ENCODE assay signal across 21 mouse cellular contexts in genomic region chr2:82076883-82077282, GRCm38 (mm10). TPM values are rescaled to one million over a fixed set of nuclear protein-coding genes. Genes with fewer than 3 reads are reported as not detected.
DNase-seq lines count a peak whose midpoint lies in the region; ATAC-seq lines count a peak whose summit lies in the region.
"Had no signal": no experiment of that assay in that cellular context is flagged by ENCODE, and none has a peak within 500 bp of the region (broad histone marks: within the 10 kb centered on the region; RNA-seq: fewer than 3 reads in every experiment).

No protein-coding gene starts in this region.

- ATAC-seq in kidney, embryonic 14.5 days (ENCODE audit: low FRiP score, low TSS enrichment): peak; percentile 35; the same call in 1 of the 2 replicates
- peak; percentile 62; the same call in 1 of the 2 replicates for ATAC-seq in kidney, embryonic 15.5 days (replicated peaks; ENCODE audit: low FRiP score)
- peak; percentile 61; the same call in 1 of the 2 replicates for ATAC-seq in kidney, embryonic 16.5 days (ENCODE audit: low FRiP score, low TSS enrichment)
- ATAC-seq: activated CD4-positive, CD25-positive, alpha-beta regulatory T cell, adult 4 months; CD4-positive, CD25-positive, alpha-beta regulatory T cell, adult 4 months; Patski had no signal

- no peak overlapping the region for H3K9ac ChIP-seq in kidney, embryonic 14.5 days (ENCODE audit: low read depth, low read length)
- no peak overlapping the region for H3K9ac ChIP-seq in kidney, embryonic 15.5 days
- no peak overlapping the region for H3K9ac ChIP-seq in kidney, embryonic 16.5 days (replicated peaks; ENCODE audit: low read length)

- no peak overlapping the region for H3K4me3 ChIP-seq in kidney, embryonic 14.5 days (ENCODE audit: low read length)
- no peak overlapping the region for H3K4me3 ChIP-seq in kidney, embryonic 15.5 days (replicated peaks)
- no peak overlapping the region for H3K4me3 ChIP-seq in kidney, embryonic 16.5 days (ENCODE audit: low read length)

- H3K27ac ChIP-seq in kidney, embryonic 14.5 days (ENCODE audit: low read depth, low read length): no peak overlapping the region
- no peak overlapping the region for H3K27ac ChIP-seq in kidney, embryonic 15.5 days
- no peak overlapping the region for H3K27ac ChIP-seq in kidney, embryonic 16.5 days (ENCODE audit: low read length)

- DNase-seq in kidney, adult 8-10 months: no peak
- DNase-seq in kidney, postnatal 14 days: no peak
- DNase-seq in kidney, adult 11 months: no peak
- DNase-seq: adrenal gland, adult 2 months; adrenal gland, adult 8-10 months; adrenal gland, postnatal 10 days; adrenal gland, postnatal 14 days; adrenal gland, postnatal 25 days; adrenal gland, postnatal 36 days; B cell, adult 2 months; cerebellum, adult 11 months; cerebellum, adult 11-12 months; cerebellum, adult 18-20 months had no signal

- H3K4me1 ChIP-seq in kidney, embryonic 14.5 days (ENCODE audit: control insufficient read depth, insufficient read depth, low read length): no peaks in the 10 kb centered on the region
- no peaks in the 10 kb centered on the region for H3K4me1 ChIP-seq in kidney, embryonic 15.5 days
- no peaks in the 10 kb centered on the region for H3K4me1 ChIP-seq in kidney, embryonic 16.5 days (ENCODE audit: insufficient read depth, low read length)

- H3K4me2 ChIP-seq in kidney, embryonic 14.5 days (replicated peaks; ENCODE audit: low read depth, low read length): no peak overlapping the region
- no peak overlapping the region for H3K4me2 ChIP-seq in kidney, embryonic 15.5 days
- H3K4me2 ChIP-seq in kidney, embryonic 16.5 days (replicated peaks; ENCODE audit: low read depth, low read length): no peak overlapping the region

- no peaks in the 10 kb centered on the region for H3K9me3 ChIP-seq in kidney, embryonic 14.5 days (ENCODE audit: control insufficient read depth, low read length)
- H3K9me3 ChIP-seq in kidney, embryonic 15.5 days (replicated peaks): no peaks in the 10 kb centered on the region
- no peaks in the 10 kb centered on the region for H3K9me3 ChIP-seq in kidney, embryonic 16.5 days (ENCODE audit: low read length)
- H3K9me3 ChIP-seq: G1E had no signal

- no peaks in the 10 kb centered on the region for H3K27me3 ChIP-seq in kidney, embryonic 14.5 days (ENCODE audit: control insufficient read depth, insufficient read depth, low read length)
- no peaks in the 10 kb centered on the region for H3K27me3 ChIP-seq in kidney, embryonic 15.5 days
- H3K27me3 ChIP-seq in kidney, embryonic 16.5 days (ENCODE audit: insufficient read depth, low read length): no peaks in the 10 kb centered on the region
- H3K27me3 ChIP-seq: CH12.LX had no signal

- WGBS in kidney, embryonic 14.5 days: 77% methylated on average over 3 of the region's 3 CpGs
- 80% methylated on average over 3 of the region's 3 CpGs for WGBS in kidney, embryonic 15.5 days
- WGBS in kidney, embryonic 16.5 days: 75% methylated on average over 3 of the region's 3 CpGs

- H3K36me3 ChIP-seq in kidney, embryonic 14.5 days (ENCODE audit: control insufficient read depth, insufficient read depth, low read length): no peaks in the 10 kb centered on the region
- no peaks in the 10 kb centered on the region for H3K36me3 ChIP-seq in kidney, embryonic 15.5 days
- H3K36me3 ChIP-seq in kidney, embryonic 16.5 days (ENCODE audit: insufficient read depth, low read length): no peaks in the 10 kb centered on the region
- H3K36me3 ChIP-seq: G1E had no signal

RNA-seq across cellular contexts. Expression of gene Zfp804a, which starts 23.9 kb away (rescaled TPM):
- 0.43 and 0.49 TPM in 2 replicates for polyA plus RNA-seq in kidney, embryonic 14.5 days (2014; fragmentation: Nextera tagmentation; extraction: Ambion mirVana)
- 0.35 and 0.53 TPM in 2 replicates for polyA plus RNA-seq in kidney, embryonic 15.5 days (2015; fragmentation: Nextera tagmentation; extraction: Ambion mirVana)
- polyA plus RNA-seq in kidney, embryonic 16.5 days (2015; fragmentation: Nextera tagmentation; extraction: Ambion mirVana): 0.20 and 0.21 TPM in 2 replicates
- polyA plus RNA-seq: activated CD4-positive, CD25-positive, alpha-beta regulatory T cell, adult 4 months; CD4-positive, CD25-positive, alpha-beta regulatory T cell, adult 4 months; G1E had no signal
